Mouse (Mus musculus) hindbrain, embryonic 10.5 days (tissue): ENCODE results near the gene Zfp428. TPM values are rescaled to one million over a fixed set of nuclear protein-coding genes. Genes with fewer than 3 reads are reported as not detected.

Experiments used
- DNase-seq: peaks from one replicate; pipeline ENCODE4 v3.0.0-alpha.2; 2017; ENCODE audit warnings: low spot score
- H3K27ac ChIP-seq: fragments of 300-500 bp; sonication (generic); 2 replicates; pipeline ENCODE4 v1.5.1; 2016; ENCODE audit warnings: mild to moderate bottlenecking, moderate library complexity
- H3K27me3 ChIP-seq: fragments of 300-500 bp; sonication (generic); 2 replicates; pipeline ENCODE4 v1.6.1; 2016; ENCODE audit warnings: mild to moderate bottlenecking; ENCODE audit not compliant: poor library complexity, insufficient read depth, severe bottlenecking
- H3K36me3 ChIP-seq: fragments of 300-500 bp; sonication (generic); 2 replicates; pipeline ENCODE4 v1.6.1; 2016; ENCODE audit warnings: mild to moderate bottlenecking, moderate library complexity
- H3K4me1 ChIP-seq: fragments of 300-500 bp; sonication (generic); replicated peaks from 2 replicates; pipeline ENCODE4 v1.6.1; 2016; ENCODE audit warnings: mild to moderate bottlenecking
- H3K4me3 ChIP-seq: fragments of 300-500 bp; sonication (generic); 2 replicates; pipeline ENCODE4 v1.5.1; 2016; ENCODE audit warnings: mild to moderate bottlenecking, moderate library complexity
- H3K9me3 ChIP-seq: fragments of 300-500 bp; sonication (generic); 2 replicates; pipeline ENCODE4 v1.6.1; 2016; ENCODE audit warnings: mild to moderate bottlenecking, moderate library complexity
- WGBS: fragments of 180-500 bp; shearing (Covaris S2); methylation state at CpG from one replicate; pipeline ENCODE4 v1.1.7; 2016; 5-methylcytosine and 5-hydroxymethylcytosine counted together
- polyA plus RNA-seq: library from polyadenylated mRNA; unstranded; fragments of >200 nt; fragmentation: Nextera tagmentation; extraction: Ambion mirVana; gene quantifications from 2 replicates; pipeline ENCODE4 v1.2.1, GENCODE M21; 2016

The Zfp428 gene
- polyA plus RNA-seq: 109 and 150 TPM in 2 replicates

GRCm38 (mm10) chr7:24506838-24507725, at the start of gene Zfp428:
Gene Zfp428 (plus strand): TSS chr7:24507006.
- H3K27ac ChIP-seq: peak within 1 kb of the TSS; percentile 100
- DNase-seq: peak; percentile 90
- peaks cover 7% of the 10 kb centered on the region; the same call in 1 of the 2 replicates for H3K27me3 ChIP-seq
- under 1% methylated on average over 84 of the region's 84 CpGs for WGBS
- peaks cover 36% of the 10 kb centered on the region for H3K36me3 ChIP-seq
- H3K4me3 ChIP-seq: peak within 1 kb of the TSS; percentile 77
- H3K4me1 ChIP-seq: peaks cover 49% of the 10 kb centered on the region
- H3K9me3 ChIP-seq: no peaks in the 10 kb centered on the region

- Histone ChIP-seq H3K4me3 (no peak overlapping the region), H3K36me3 (no peaks in the 10 kb centered on the region), H3K27ac (no peak overlapping the region), H3K27me3 (peaks cover 6% of the 10 kb centered on the region; the same call in 1 of the 2 replicates), H3K9me3 (no peaks in the 10 kb centered on the region), H3K4me1 (peaks cover 8% of the 10 kb centered on the region)
- WGBS: 73% methylated on average over 10 of the region's 10 CpGs
- no peak for DNase-seq
These were observed 49.0 kb upstream of the Zfp428 start for GRCm38 (mm10) chr7:24457726-24458370.

GRCm38 (mm10) chr7:24459440-24459839, 47.4 kb upstream of the Zfp428 start:
- WGBS: 81% methylated on average over 5 of the region's 5 CpGs
- Histone ChIP-seq H3K36me3 (no peaks in the 10 kb centered on the region), H3K4me1 (peaks cover 13% of the 10 kb centered on the region), H3K27me3 (peaks cover 11% of the 10 kb centered on the region; the same call in 1 of the 2 replicates), H3K4me3 (no peak overlapping the region), H3K27ac (no peak overlapping the region), H3K9me3 (no peaks in the 10 kb centered on the region)
- no peak for DNase-seq

GRCm38 (mm10) chr7:24459843-24460242, 47.0 kb upstream of the Zfp428 start:
- Histone ChIP-seq H3K36me3 (no peaks in the 10 kb centered on the region), H3K27ac (no peak overlapping the region), H3K9me3 (no peaks in the 10 kb centered on the region), H3K27me3 (peaks cover 11% of the 10 kb centered on the region; the same call in 1 of the 2 replicates), H3K4me3 (no peak overlapping the region), H3K4me1 (peaks cover 13% of the 10 kb centered on the region)
- WGBS: 72% methylated on average over 3 of the region's 3 CpGs
- DNase-seq: no peak

GRCm38 (mm10) chr7:24461376-24462051, 45.3 kb upstream of the Zfp428 start:
- no peak overlapping the region for H3K4me3 ChIP-seq
- H3K9me3 ChIP-seq: no peaks in the 10 kb centered on the region
- H3K36me3 ChIP-seq: no peaks in the 10 kb centered on the region
- no peak for DNase-seq
- H3K4me1 ChIP-seq: peaks cover 13% of the 10 kb centered on the region
- H3K27ac ChIP-seq: no peak overlapping the region
- 71% methylated on average over 14 of the region's 14 CpGs for WGBS
- H3K27me3 ChIP-seq: peaks cover 11% of the 10 kb centered on the region; the same call in 1 of the 2 replicates

GRCm38 (mm10) chr7:24462388-24463319, 44.2 kb upstream of the Zfp428 start, which contains the start of gene Plaur:
Gene Plaur (plus strand): TSS chr7:24462484.
- 10% methylated on average over 27 of the region's 27 CpGs for WGBS
- Histone ChIP-seq H3K4me1 (peaks cover 13% of the 10 kb centered on the region), H3K9me3 (no peaks in the 10 kb centered on the region), H3K27ac (peak within 1 kb of the TSS; percentile 51; the same call in 1 of the 2 replicates), H3K27me3 (peaks cover 11% of the 10 kb centered on the region; the same call in 1 of the 2 replicates), H3K36me3 (no peaks in the 10 kb centered on the region), H3K4me3 (peak within 1 kb of the TSS; percentile 34)
- DNase-seq: peak; percentile 44

- peaks cover 13% of the 10 kb centered on the region for H3K4me1 ChIP-seq
- H3K27me3 ChIP-seq: peaks cover 11% of the 10 kb centered on the region; the same call in 1 of the 2 replicates
- no peak overlapping the region for H3K27ac ChIP-seq
- 91% methylated on average over 6 of the region's 6 CpGs for WGBS
- no peak for DNase-seq
- H3K4me3 ChIP-seq: no peak overlapping the region
- H3K9me3 ChIP-seq: peaks cover 12% of the 10 kb centered on the region; the same call in 1 of the 2 replicates
- H3K36me3 ChIP-seq: no peaks in the 10 kb centered on the region
These were observed 40.0 kb upstream of the Zfp428 start for GRCm38 (mm10) chr7:24466835-24467234.

- Histone ChIP-seq H3K9me3 (peaks cover 12% of the 10 kb centered on the region; the same call in 1 of the 2 replicates), H3K27me3 (peaks cover 5% of the 10 kb centered on the region; the same call in 1 of the 2 replicates), H3K4me3 (no peak overlapping the region), H3K36me3 (no peaks in the 10 kb centered on the region), H3K27ac (no peak overlapping the region), H3K4me1 (peaks cover 5% of the 10 kb centered on the region)
- no peak for DNase-seq
- WGBS: 88% methylated on average over 5 of the region's 5 CpGs
These were observed 38.9 kb upstream of the Zfp428 start for GRCm38 (mm10) chr7:24467886-24468285.

GRCm38 (mm10) chr7:24469126-24469525, 37.7 kb upstream of the Zfp428 start:
- no peak overlapping the region for H3K27ac ChIP-seq
- no peaks in the 10 kb centered on the region for H3K36me3 ChIP-seq
- no peak for DNase-seq
- no peaks in the 10 kb centered on the region for H3K4me1 ChIP-seq
- WGBS: 89% methylated on average over 3 of the region's 3 CpGs
- H3K27me3 ChIP-seq: no peaks in the 10 kb centered on the region
- H3K9me3 ChIP-seq: peaks cover 12% of the 10 kb centered on the region; the same call in 1 of the 2 replicates
- H3K4me3 ChIP-seq: no peak overlapping the region

- Histone ChIP-seq H3K27ac (no peak overlapping the region), H3K36me3 (no peaks in the 10 kb centered on the region), H3K9me3 (peaks cover 12% of the 10 kb centered on the region; the same call in 1 of the 2 replicates), H3K27me3 (no peaks in the 10 kb centered on the region), H3K4me1 (peaks cover 4% of the 10 kb centered on the region), H3K4me3 (no peak overlapping the region)
- DNase-seq: no peak
- 95% methylated on average over 7 of the region's 7 CpGs for WGBS
These were observed 36.5 kb upstream of the Zfp428 start for GRCm38 (mm10) chr7:24470356-24470755.

- no peak overlapping the region for H3K27ac ChIP-seq
- DNase-seq: no peak
- 87% methylated on average over 6 of the region's 6 CpGs for WGBS
- no peak overlapping the region for H3K4me3 ChIP-seq
- peaks cover 12% of the 10 kb centered on the region; the same call in 1 of the 2 replicates for H3K9me3 ChIP-seq
- no peaks in the 10 kb centered on the region for H3K36me3 ChIP-seq
- no peaks in the 10 kb centered on the region for H3K27me3 ChIP-seq
- peaks cover 4% of the 10 kb centered on the region for H3K4me1 ChIP-seq
These were observed 34.4 kb upstream of the Zfp428 start for GRCm38 (mm10) chr7:24472442-24472841.
